Mouse (Mus musculus) intestine, embryonic 15.5 days (tissue): ENCODE results near the gene Il31ra. TPM values are rescaled to one million over a fixed set of nuclear protein-coding genes. Genes with fewer than 3 reads are reported as not detected.

Experiments
- ATAC-seq: fragments of 200-750 bp; cut with Nextera tagmentation; 2 replicates; pipeline ENCODE4 v1.8.0; 2017; ENCODE audit warnings: moderate TSS enrichment, moderate library complexity
- H3K27ac ChIP-seq: fragments of 300-500 bp; sonication (generic); 2 replicates; pipeline ENCODE4 v1.5.1; 2015; ENCODE audit warnings: mild to moderate bottlenecking, inconsistent platforms
- H3K27me3 ChIP-seq: fragments of 300-500 bp; sonication (generic); replicated peaks from 2 replicates; pipeline ENCODE4 v1.6.1; 2015; ENCODE audit warnings: inconsistent platforms
- H3K36me3 ChIP-seq: fragments of 300-500 bp; sonication (generic); 2 replicates; pipeline ENCODE4 v1.6.1; 2015; ENCODE audit warnings: inconsistent platforms
- H3K4me1 ChIP-seq: fragments of 300-500 bp; sonication (generic); replicated peaks from 2 replicates; pipeline ENCODE4 v1.6.1; 2015; ENCODE audit warnings: inconsistent platforms
- H3K4me2 ChIP-seq: fragments of 300-500 bp; sonication (generic); replicated peaks from 2 replicates; pipeline ENCODE4 v1.6.1; 2015; ENCODE audit warnings: mild to moderate bottlenecking, inconsistent platforms
- H3K4me3 ChIP-seq: fragments of 300-500 bp; sonication (generic); replicated peaks from 2 replicates; pipeline ENCODE4 v1.5.1; 2015; ENCODE audit warnings: inconsistent platforms
- H3K9ac ChIP-seq: fragments of 300-500 bp; sonication (generic); 2 replicates; pipeline ENCODE4 v1.6.1; 2015; ENCODE audit warnings: inconsistent platforms
- H3K9me3 ChIP-seq: fragments of 300-500 bp; sonication (generic); 2 replicates; pipeline ENCODE4 v1.6.1; 2016; ENCODE audit warnings: inconsistent platforms
- WGBS: fragments of 180-500 bp; shearing (Covaris S2); methylation state at CpG from one replicate; pipeline ENCODE4 v1.1.7; 2015; 5-methylcytosine and 5-hydroxymethylcytosine counted together
- polyA plus RNA-seq: library from polyadenylated mRNA; unstranded; fragments of >200 nt; fragmentation: Nextera tagmentation; extraction: Ambion mirVana; gene quantifications from 2 replicates; pipeline ENCODE4 v1.2.1, GENCODE M21; 2015

The Il31ra gene
- polyA plus RNA-seq, 1 experiment from 2014 or later: 0.09 TPM

DNA sequence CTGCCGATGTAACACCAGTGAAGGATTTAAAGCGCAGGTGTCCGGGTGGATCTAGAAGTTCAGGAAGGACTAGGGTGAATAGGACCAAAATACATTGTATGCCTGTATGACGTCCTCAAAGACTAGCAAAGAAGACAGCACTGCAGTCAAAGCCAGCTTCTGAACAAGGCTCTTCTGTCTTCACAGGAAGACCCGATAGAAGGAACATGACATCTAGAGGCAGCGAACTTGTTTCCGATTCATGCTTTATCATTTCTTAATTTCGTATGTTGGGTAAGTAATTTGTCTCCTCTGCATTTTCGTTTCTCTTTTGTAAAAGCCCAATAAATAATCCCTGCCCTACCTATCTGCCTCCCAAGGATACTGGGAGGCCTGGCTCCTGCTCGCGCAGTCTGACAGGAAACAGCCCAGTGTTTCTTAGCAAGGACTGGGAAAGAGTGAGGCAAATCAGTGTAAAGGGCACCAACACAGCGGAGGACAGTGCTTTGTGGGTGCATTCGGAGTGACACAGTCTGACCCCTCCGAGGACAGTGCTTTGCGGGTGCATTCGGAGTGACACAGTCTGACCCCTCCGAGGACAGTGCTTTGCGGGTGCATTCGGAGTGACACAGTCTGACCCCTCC, 121.6 kb downstream of the Il31ra start:
- H3K9ac ChIP-seq: no peak overlapping the region
- H3K36me3 ChIP-seq: peaks cover 7% of the 10 kb centered on the region; the same call in 1 of the 2 replicates
- no peak for ATAC-seq
- no peaks in the 10 kb centered on the region for H3K27me3 ChIP-seq
- no peak overlapping the region for H3K4me3 ChIP-seq
- no peaks in the 10 kb centered on the region for H3K9me3 ChIP-seq
- H3K27ac ChIP-seq: no peak overlapping the region
- H3K4me2 ChIP-seq: no peak overlapping the region
- WGBS: 82% methylated on average over 19 of the region's 19 CpGs
- 0 out of 2 replicates have a peak, but pooled peaks cover 3% of the 10 kb centered on the region for H3K4me1 ChIP-seq

GRCm38 (mm10) chr13:112471201-112471600, 123.0 kb downstream of the Il31ra start:
- no peak for ATAC-seq

More at GRCm38 (mm10) chr13:112471201-112471600, 123.0 kb downstream of the Il31ra start:
- H3K36me3 ChIP-seq: peaks cover 3% of the 10 kb centered on the region; the same call in 1 of the 2 replicates
- H3K4me3 ChIP-seq: no peak overlapping the region
- 84% methylated on average over 9 of the region's 9 CpGs for WGBS
- no peak overlapping the region for H3K27ac ChIP-seq
- H3K9ac ChIP-seq: no peak overlapping the region
- no peaks in the 10 kb centered on the region for H3K27me3 ChIP-seq
- 0 out of 2 replicates have a peak, but pooled peaks cover 5% of the 10 kb centered on the region for H3K4me1 ChIP-seq
- no peaks in the 10 kb centered on the region for H3K9me3 ChIP-seq
- H3K4me2 ChIP-seq: no peak overlapping the region

Other genes with a start within 250 kb of the Il31ra start
- gene Il6st, start 130.3 kb downstream of the Il31ra start, polyA plus RNA-seq: 31.9 and 37.8 TPM in 2 replicates
- 0.25 and 0.52 TPM in 2 replicates for gene Ddx4, start 58.1 kb upstream of the Il31ra start, polyA plus RNA-seq
- 11.8 and 13.1 TPM in 2 replicates for gene Slc38a9, start 66.4 kb upstream of the Il31ra start, polyA plus RNA-seq
- 83.2 and 84.5 TPM in 2 replicates for gene Plpp1, start 206.4 kb upstream of the Il31ra start, polyA plus RNA-seq